Mouse (Mus musculus) activated CD4-positive, CD25-positive, alpha-beta regulatory T cell (primary cell): Measurements from ENCODE around the gene Trmo. TPM values are rescaled to one million over a fixed set of nuclear protein-coding genes. Genes with fewer than 3 reads are reported as not detected.

Source experiments
- polyA plus RNA-seq, 2 experiments: library from polyadenylated mRNA; unstranded; fragments of 100-300 nt; shearing (Covaris generic); gene quantifications; one replicate each; pipeline ENCODE4 v1.2.1; 2017

Trmo gene
- polyA plus RNA-seq: 10 to 100 TPM; 12.8 to 25.4 TPM

DNA sequence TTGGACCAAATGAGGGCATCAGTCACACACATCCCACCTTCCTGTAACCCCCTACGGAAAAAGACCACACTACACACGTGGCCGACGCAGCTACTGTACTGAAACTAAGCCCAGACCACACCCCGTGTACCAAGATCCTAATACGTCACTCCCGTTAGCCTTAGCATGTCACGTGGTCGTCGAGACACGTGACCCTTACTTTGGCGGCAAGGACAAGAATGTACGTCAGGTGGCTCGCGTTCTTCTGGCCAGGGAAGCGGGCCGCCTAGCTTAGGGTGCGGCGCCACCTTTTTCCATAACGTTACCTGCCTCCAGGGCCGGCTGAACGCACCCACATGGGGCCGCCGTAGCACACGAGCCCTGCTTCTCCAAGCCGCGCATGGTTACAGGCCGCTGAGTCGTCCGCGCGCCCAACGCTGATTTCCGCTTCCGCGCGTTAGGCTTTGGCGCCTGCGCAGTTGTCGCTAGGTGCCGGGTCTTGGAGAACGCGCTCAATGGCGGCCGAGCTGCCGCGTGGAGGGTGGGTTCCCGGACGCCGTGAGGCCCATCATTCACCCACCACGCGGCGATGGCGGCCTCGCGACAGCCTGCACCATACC, at the start of gene Trmo:
Gene Trmo (minus strand): TSS at position 425 of the 599 bp plus-strand sequence.

DNA sequence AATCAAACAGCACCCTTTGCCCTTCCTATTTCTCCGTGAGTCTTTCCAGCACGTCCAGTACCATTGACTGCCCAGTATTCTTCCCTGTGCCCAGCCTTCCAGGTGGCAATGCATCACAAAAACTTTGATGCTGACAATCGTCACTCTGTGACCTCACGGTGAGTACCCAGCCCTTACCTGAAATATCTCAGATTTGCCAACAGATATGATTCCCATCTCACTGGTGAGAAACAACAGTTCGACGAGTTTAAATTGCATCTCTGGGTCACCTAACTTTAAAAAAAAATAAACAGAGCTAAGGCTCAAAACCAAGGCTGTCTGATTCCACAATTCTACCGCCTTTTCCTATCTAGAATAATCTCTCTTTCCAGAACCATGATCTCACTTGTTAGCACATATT, 24.2 kb upstream of the Trmo start, which contains the start of gene Hemgn:
Gene Hemgn (minus strand): TSS at position 101 of the 400 bp plus-strand sequence.

DNA sequence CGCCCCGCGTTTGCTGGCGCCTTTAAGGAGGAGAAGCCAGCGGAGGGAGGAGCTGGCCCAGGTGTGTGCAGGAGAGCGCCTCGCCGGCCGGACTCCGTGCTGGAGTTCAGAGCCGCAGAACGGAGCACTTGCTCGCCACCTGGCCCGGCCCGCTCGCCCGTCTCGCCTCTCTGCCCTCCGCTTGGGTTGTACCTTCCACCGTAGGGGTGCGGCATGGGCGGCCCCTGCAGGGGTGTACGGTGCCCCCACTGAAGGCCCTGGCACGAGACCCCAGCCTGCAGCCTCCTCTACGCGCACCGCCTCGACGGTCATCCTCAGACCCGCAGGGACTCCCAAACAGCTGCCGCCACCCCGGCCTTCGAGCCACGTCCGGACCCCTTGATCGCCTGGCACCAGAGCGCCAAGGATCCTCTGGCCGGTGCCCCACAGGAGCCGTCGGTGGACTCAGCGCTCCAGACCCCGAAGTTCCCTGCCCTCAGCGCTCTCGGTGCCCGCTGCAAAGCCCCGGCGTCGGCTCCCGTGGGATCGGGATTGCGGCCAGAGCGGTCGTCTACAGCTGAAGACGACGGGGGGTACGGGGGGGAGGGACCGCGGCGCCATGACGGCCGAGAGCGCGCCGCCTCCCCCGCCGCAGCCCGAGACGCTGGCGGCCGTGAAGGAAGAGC, 45.5 kb downstream of the Trmo start, which contains the start of gene Foxe1:
Gene Foxe1 (plus strand): TSS at position 14 of the 665 bp plus-strand sequence.

Other genes with a start within 250 kb of the Trmo start
- gene Xpa, start 193.1 kb downstream of the Trmo start, polyA plus RNA-seq: 10 to 100 TPM; 43.4 to 48.4 TPM
- under 1 TPM in 1 of 2 experiments, not detected in 1; 0.07 TPM for gene Foxe1, start 45.8 kb downstream of the Trmo start, polyA plus RNA-seq
- gene Hemgn, start 24.1 kb upstream of the Trmo start, polyA plus RNA-seq: 1 to 10 TPM; 1.1 to 4.5 TPM
- gene Anp32b, start 61.5 kb upstream of the Trmo start, polyA plus RNA-seq: 100 to 1,000 TPM; 228 to 258 TPM
- gene Nans, start 99.8 kb upstream of the Trmo start, polyA plus RNA-seq: 10 to 100 TPM; 87.4 to 88.2 TPM
- 100 to 1,000 TPM in 1 of 2 experiments, 10 to 100 TPM in 1; 99.0 to 136 TPM for gene Trim14, start 146.7 kb upstream of the Trmo start, polyA plus RNA-seq
- gene Coro2a, start 212.8 kb upstream of the Trmo start, polyA plus RNA-seq: 100 to 1,000 TPM; 121 to 170 TPM